Mouse (Mus musculus): ENCODE results near the gene Rnf215. TPM values are rescaled to one million over a fixed set of nuclear protein-coding genes. Genes with fewer than 3 reads are reported as not detected.

Gene Rnf215
- polyA plus RNA-seq (2014; fragmentation: Illumina TruSeq; extraction: RNeasy Lipid Tissue Mini Kit (QIAGEN cat#74804); ENCODE audit: low replicate concordance): 2.5 TPM

GRCm38 (mm10) chr11:4134986-4135935 is at the start of gene Rnf215:
Gene Rnf215, plus strand, starts transcription at chr11:4135202.

GRCm38 (mm10) chr11:4095171-4096053 is 39.6 kb upstream of the Rnf215 start, which contains the start of gene Mtfp1:
Gene Mtfp1, minus strand, starts transcription at chr11:4095445.

GRCm38 (mm10) chr11:4122742-4123579 is 12.0 kb upstream of the Rnf215 start, which contains the start of gene Sec14l2:
Gene Sec14l2, minus strand, starts transcription at chr11:4123415.

GRCm38 (mm10) chr11:4159808-4160708 is 25.1 kb downstream of the Rnf215 start, which contains the start of the genes Ccdc157 and Sf3a1:
Gene Ccdc157, minus strand, starts transcription at chr11:4160293.
Gene Sf3a1, plus strand, starts transcription at chr11:4160350.

GRCm38 (mm10) chr11:4186486-4187317 is 51.7 kb downstream of the Rnf215 start, which contains the start of gene Tbc1d10a:
Gene Tbc1d10a, plus strand, starts transcription at chr11:4186789.

Other genes starting within 250 kb of the Rnf215 start
- gene 4921536K21Rik, start 240.1 kb upstream of the Rnf215 start, polyA plus RNA-seq (2014; fragmentation: Illumina TruSeq; extraction: RNeasy Lipid Tissue Mini Kit (QIAGEN cat#74804); ENCODE audit: low replicate concordance): not detected
- gene Dusp18, start 240.0 kb upstream of the Rnf215 start, polyA plus RNA-seq (2014; fragmentation: Illumina TruSeq; extraction: RNeasy Lipid Tissue Mini Kit (QIAGEN cat#74804); ENCODE audit: low replicate concordance): 1.1 TPM
- gene Slc35e4, start 220.5 kb upstream of the Rnf215 start, polyA plus RNA-seq (2014; fragmentation: Illumina TruSeq; extraction: RNeasy Lipid Tissue Mini Kit (QIAGEN cat#74804); ENCODE audit: low replicate concordance): not detected
- 2.6 TPM for gene Tcn2, start 203.0 kb upstream of the Rnf215 start, polyA plus RNA-seq (2014; fragmentation: Illumina TruSeq; extraction: RNeasy Lipid Tissue Mini Kit (QIAGEN cat#74804); ENCODE audit: low replicate concordance)
- 9.3 TPM for gene Pes1, start 171.2 kb upstream of the Rnf215 start, polyA plus RNA-seq (2014; fragmentation: Illumina TruSeq; extraction: RNeasy Lipid Tissue Mini Kit (QIAGEN cat#74804); ENCODE audit: low replicate concordance)
- gene 4930556J24Rik, start 158.4 kb upstream of the Rnf215 start, polyA plus RNA-seq (2014; fragmentation: Illumina TruSeq; extraction: RNeasy Lipid Tissue Mini Kit (QIAGEN cat#74804); ENCODE audit: low replicate concordance): not detected
- 0.89 TPM for gene Gal3st1, start 151.6 kb upstream of the Rnf215 start, polyA plus RNA-seq (2014; fragmentation: Illumina TruSeq; extraction: RNeasy Lipid Tissue Mini Kit (QIAGEN cat#74804); ENCODE audit: low replicate concordance)
- gene Sec14l4, start 103.7 kb upstream of the Rnf215 start, polyA plus RNA-seq (2014; fragmentation: Illumina TruSeq; extraction: RNeasy Lipid Tissue Mini Kit (QIAGEN cat#74804); ENCODE audit: low replicate concordance): not detected
- gene Sec14l3, start 70.4 kb upstream of the Rnf215 start, polyA plus RNA-seq (2014; fragmentation: Illumina TruSeq; extraction: RNeasy Lipid Tissue Mini Kit (QIAGEN cat#74804); ENCODE audit: low replicate concordance): not detected
- 11.7 TPM for gene Mtfp1, start 39.8 kb upstream of the Rnf215 start, polyA plus RNA-seq (2014; fragmentation: Illumina TruSeq; extraction: RNeasy Lipid Tissue Mini Kit (QIAGEN cat#74804); ENCODE audit: low replicate concordance)
- gene Sec14l2, start 11.8 kb upstream of the Rnf215 start, polyA plus RNA-seq (2014; fragmentation: Illumina TruSeq; extraction: RNeasy Lipid Tissue Mini Kit (QIAGEN cat#74804); ENCODE audit: low replicate concordance): 64.0 TPM
- 1.3 TPM for gene Ccdc157, start 25.1 kb downstream of the Rnf215 start, polyA plus RNA-seq (2014; fragmentation: Illumina TruSeq; extraction: RNeasy Lipid Tissue Mini Kit (QIAGEN cat#74804); ENCODE audit: low replicate concordance)
- 9.0 TPM for gene Sf3a1, start 25.1 kb downstream of the Rnf215 start, polyA plus RNA-seq (2014; fragmentation: Illumina TruSeq; extraction: RNeasy Lipid Tissue Mini Kit (QIAGEN cat#74804); ENCODE audit: low replicate concordance)
- gene Tbc1d10a, start 51.6 kb downstream of the Rnf215 start, polyA plus RNA-seq (2014; fragmentation: Illumina TruSeq; extraction: RNeasy Lipid Tissue Mini Kit (QIAGEN cat#74804); ENCODE audit: low replicate concordance): not detected
- not detected for gene Castor1, start 83.0 kb downstream of the Rnf215 start, polyA plus RNA-seq (2014; fragmentation: Illumina TruSeq; extraction: RNeasy Lipid Tissue Mini Kit (QIAGEN cat#74804); ENCODE audit: low replicate concordance)
- not detected for gene Osm, start 101.2 kb downstream of the Rnf215 start, polyA plus RNA-seq (2014; fragmentation: Illumina TruSeq; extraction: RNeasy Lipid Tissue Mini Kit (QIAGEN cat#74804); ENCODE audit: low replicate concordance)
- 0.74 TPM for gene Lif, start 122.4 kb downstream of the Rnf215 start, polyA plus RNA-seq (2014; fragmentation: Illumina TruSeq; extraction: RNeasy Lipid Tissue Mini Kit (QIAGEN cat#74804); ENCODE audit: low replicate concordance)